Mouse (Mus musculus): ENCODE measurements around the gene Zfp583. TPM values are rescaled to one million over a fixed set of nuclear protein-coding genes. Genes with fewer than 3 reads are reported as not detected.

Gene Zfp583
- total RNA-seq, 2 experiments from 2014 or later = 10.2 to 13.1 TPM

- DNase-seq (ENCODE audit: low spot score in 2 of 2) = peak in 1 of 2 experiments; percentile 22
These were observed 44.1 kb downstream of the Zfp583 start for GRCm38 (mm10) chr7:6286921-6287531.

- peak; percentile 97 to 99 for DNase-seq (ENCODE audit: low spot score in 2 of 2)
These were observed 45.0 kb downstream of the Zfp583 start, which contains the start of gene Zfp667 for GRCm38 (mm10) chr7:6285842-6286705. TSS of gene Zfp667 (plus strand) at chr7:6286579.

DNA sequence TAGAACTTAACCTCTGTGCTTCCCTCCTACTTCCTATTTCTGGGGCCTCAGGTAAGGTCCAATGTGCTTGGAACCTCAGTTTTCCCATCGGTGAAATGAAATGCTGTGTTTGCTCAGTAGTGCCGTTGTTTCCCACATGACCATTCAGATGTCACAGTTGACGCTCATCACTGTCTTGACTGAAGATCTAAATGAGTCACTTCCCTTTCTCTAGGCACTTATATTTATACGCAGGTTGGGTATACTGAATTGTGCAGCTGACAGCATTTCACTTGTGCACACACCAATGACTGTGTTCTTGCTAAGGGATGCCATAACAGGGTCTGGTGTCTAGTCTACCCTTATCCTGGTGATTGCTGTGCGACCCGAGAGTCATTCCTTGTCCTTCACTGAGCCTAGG, 45.7 kb downstream of the Zfp583 start:
- no peak for DNase-seq (ENCODE audit: low spot score in 2 of 2)

DNA sequence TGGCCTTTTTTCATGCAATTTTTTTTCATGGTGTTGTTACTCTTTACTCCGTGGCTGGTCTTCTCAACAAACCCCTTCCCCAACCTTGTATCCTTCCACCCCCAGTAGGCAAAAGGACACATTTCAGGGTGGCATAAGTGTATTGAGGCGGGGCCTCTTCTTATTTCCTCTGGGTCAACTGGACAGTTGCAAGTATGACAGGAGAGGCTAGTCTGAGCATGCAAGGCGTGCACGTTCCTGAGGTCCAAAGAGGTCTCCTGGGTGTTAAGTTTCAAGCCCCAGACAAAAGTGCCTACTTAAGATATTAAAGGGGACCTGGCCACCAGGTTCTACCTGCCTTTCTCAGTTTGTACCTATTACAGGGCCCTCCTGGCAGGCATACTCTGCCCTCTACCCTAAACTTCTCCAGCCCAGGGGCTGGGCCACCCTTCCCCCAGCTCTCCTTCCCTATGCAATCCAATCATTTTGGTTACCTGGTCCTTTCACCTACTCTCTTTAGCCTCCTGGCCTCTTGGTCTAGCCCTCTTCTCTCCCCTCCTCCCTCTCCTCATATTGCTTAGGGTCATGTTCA, 46.6 kb downstream of the Zfp583 start:
- no peak for DNase-seq (ENCODE audit: low spot score in 2 of 2)

GRCm38 (mm10) chr7:6283451-6284075, 47.5 kb downstream of the Zfp583 start:
- peak; percentile 81 to 87 for DNase-seq (ENCODE audit: low spot score in 2 of 2)

- peak; percentile 76 to 81 for DNase-seq (ENCODE audit: low spot score in 2 of 2)
These were observed 48.3 kb downstream of the Zfp583 start for GRCm38 (mm10) chr7:6282749-6283148.

GRCm38 (mm10) chr7:6277906-6278305, 53.2 kb downstream of the Zfp583 start:
- no peak for DNase-seq (ENCODE audit: low spot score in 2 of 2)

DNA sequence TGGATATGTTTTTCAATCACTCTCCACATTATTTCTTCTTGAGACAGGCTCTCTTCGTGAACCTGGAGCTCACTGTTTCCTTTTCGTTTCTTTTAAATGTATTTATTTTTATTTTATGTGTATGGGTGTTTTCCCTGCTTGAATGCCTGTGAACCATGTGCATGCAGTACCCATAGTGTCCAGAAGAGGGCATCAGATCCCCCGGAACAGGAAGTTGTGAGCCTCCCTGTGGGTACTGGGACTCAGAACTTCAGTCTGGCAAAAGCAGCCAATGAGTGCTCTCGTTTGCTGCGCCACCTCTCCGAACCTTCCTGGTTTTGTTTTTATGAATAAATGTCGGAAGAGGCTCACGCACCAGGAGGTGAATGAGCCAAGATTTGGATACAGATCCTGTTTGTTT, 65.4 kb downstream of the Zfp583 start:
- no peak for DNase-seq (ENCODE audit: low spot score in 2 of 2)

Other genes starting within 250 kb of the Zfp583 start
- gene Zfp787, start 175.3 kb downstream of the Zfp583 start, total RNA-seq (2021) = 10 to 100 TPM; 27.0 to 27.9 TPM
- 10 to 100 TPM; 52.1 to 54.8 TPM for gene Zfp444, start 159.1 kb downstream of the Zfp583 start, total RNA-seq (2021)
- gene Galp, start 134.2 kb downstream of the Zfp583 start, total RNA-seq (2021) = not detected
- gene Zscan5b, start 109.0 kb downstream of the Zfp583 start, total RNA-seq (2021) = not detected
- gene Epp13, start 78.6 kb downstream of the Zfp583 start, total RNA-seq (2021) = not detected
- 10 to 100 TPM; 15.8 to 16.8 TPM for gene Zfp667, start 44.7 kb downstream of the Zfp583 start, total RNA-seq (2021)
- 1 to 10 TPM; 4.8 to 5.4 TPM for gene Gm3854, start 12.5 kb upstream of the Zfp583 start, total RNA-seq (2021)
- 1 to 10 TPM; 4.1 to 5.2 TPM for gene Zfp78, start 32.0 kb upstream of the Zfp583 start, total RNA-seq (2021)
- 1 to 10 TPM; 7.7 to 8.6 TPM for gene Zfp28, start 52.0 kb upstream of the Zfp583 start, total RNA-seq (2021)
- 10 to 100 TPM; 14.0 to 14.5 TPM for gene Smim17, start 67.4 kb upstream of the Zfp583 start, total RNA-seq (2021)
- under 1 TPM; 0.21 to 0.28 TPM for gene Gm20715, start 79.0 kb upstream of the Zfp583 start, total RNA-seq (2021)
- 1 to 10 TPM in 1 of 2 experiments, under 1 TPM in 1; 0.40 to 1.0 TPM for gene Olfr1344, start 107.4 kb upstream of the Zfp583 start, total RNA-seq (2021)
- gene Olfr1336, start 124.9 kb upstream of the Zfp583 start, total RNA-seq (2021) = not detected
- gene Olfr1346, start 135.8 kb upstream of the Zfp583 start, total RNA-seq (2021) = not detected
- not detected for gene Olfr5, start 155.7 kb upstream of the Zfp583 start, total RNA-seq (2021)
- gene Olfr1347, start 168.5 kb upstream of the Zfp583 start, total RNA-seq (2021) = not detected
- not detected for gene Olfr1348, start 177.5 kb upstream of the Zfp583 start, total RNA-seq (2021)
- not detected for gene Olfr1349, start 191.7 kb upstream of the Zfp583 start, total RNA-seq (2021)
- not detected for gene Olfr1350, start 233.6 kb upstream of the Zfp583 start, total RNA-seq (2021)

All from left cerebral cortex, adult 18-20 months (tissue).